Mouse (Mus musculus) stomach, postnatal 0 days (tissue): ENCODE results near the gene Fez1. TPM values are rescaled to one million over a fixed set of nuclear protein-coding genes. Genes with fewer than 3 reads are reported as not detected.
A peak's percentile ranks its signal among the peaks of the same experiment; 100 is the strongest.

Experiments used
- ATAC-seq: fragments of 200-750 bp; cut with Nextera tagmentation; 2 replicates; pipeline ENCODE4 v1.8.0; 2017; ENCODE audit not compliant: low FRiP score, low TSS enrichment
- DNase-seq: peaks from one replicate; pipeline ENCODE4 v3.0.0-alpha.2; 2016; ENCODE audit warnings: low spot score
- H3K27ac ChIP-seq: fragments of 300-500 bp; sonication (generic); replicated peaks from 2 replicates; pipeline ENCODE4 v1.5.1; 2014; ENCODE audit warnings: mild to moderate bottlenecking, control low read depth
- H3K27me3 ChIP-seq: fragments of 300-500 bp; sonication (generic); 2 replicates; pipeline ENCODE4 v1.6.1; 2014; ENCODE audit warnings: low read length; ENCODE audit not compliant: control insufficient read depth, insufficient read depth
- H3K36me3 ChIP-seq: fragments of 300-500 bp; sonication (generic); 2 replicates; pipeline ENCODE4 v1.6.1; 2014; ENCODE audit warnings: low read length, mixed read lengths; ENCODE audit not compliant: control insufficient read depth, insufficient read depth
- H3K4me1 ChIP-seq: fragments of 300-500 bp; sonication (generic); replicated peaks from 2 replicates; pipeline ENCODE4 v1.6.1; 2014; ENCODE audit warnings: antibody characterized with exemption; ENCODE audit not compliant: control insufficient read depth, insufficient read depth
- H3K4me2 ChIP-seq: fragments of 300-500 bp; sonication (generic); replicated peaks from 2 replicates; pipeline ENCODE4 v1.6.1; 2014; ENCODE audit warnings: low read depth, mild to moderate bottlenecking, control low read depth, moderate library complexity
- H3K4me3 ChIP-seq: fragments of 300-500 bp; sonication (generic); 2 replicates; pipeline ENCODE4 v1.5.1; 2014; ENCODE audit warnings: low read depth, low read length, control low read depth
- H3K9ac ChIP-seq: fragments of 300-500 bp; sonication (generic); 2 replicates; pipeline ENCODE4 v1.6.1; 2014; ENCODE audit warnings: mild to moderate bottlenecking, low read length, control low read depth, mixed read lengths
- H3K9me3 ChIP-seq: fragments of 300-500 bp; sonication (generic); 2 replicates; pipeline ENCODE4 v1.6.1; 2016; ENCODE audit warnings: low read length; ENCODE audit not compliant: control insufficient read depth
- CTCF ChIP-seq: IDR thresholded peaks from 2 replicates; pipeline ENCODE4 v1.5.1; 2016; ENCODE audit warnings: antibody characterized with exemption, low read depth, mild to moderate bottlenecking, moderate library complexity
- EP300 ChIP-seq: optimal IDR thresholded peaks from 2 replicates; pipeline ENCODE3; 2016; ENCODE audit warnings: antibody characterized with exemption
- WGBS: fragments of 180-500 bp; shearing (Covaris S2); extraction: QIAGEN DNeasy Blood & Tissue Kit; methylation state at CpG from one replicate; pipeline ENCODE4 v1.1.7; 2014; 5-methylcytosine and 5-hydroxymethylcytosine counted together
- polyA plus RNA-seq: library from polyadenylated mRNA; unstranded; fragments of >200 nt; fragmentation: Nextera tagmentation; extraction: Ambion mirVana; gene quantifications from 2 replicates; pipeline ENCODE4 v1.2.1, GENCODE M21; 2015

Gene Fez1
- 6.8 and 9.0 TPM in 2 replicates for polyA plus RNA-seq

- no peak within 1 kb of the TSS for H3K4me2 ChIP-seq
- no peaks in the 10 kb centered on the region for H3K4me1 ChIP-seq
- H3K27ac ChIP-seq: no peak within 1 kb of the TSS
- no peak within 1 kb of the TSS for H3K4me3 ChIP-seq
- no peaks in the 10 kb centered on the region for H3K36me3 ChIP-seq
- 4% methylated on average over 8 of the region's 8 CpGs for WGBS
- ATAC-seq: no peak
- no peak within 1 kb of the TSS for H3K9ac ChIP-seq
- H3K9me3 ChIP-seq: no peaks in the 10 kb centered on the region
- no peaks in the 10 kb centered on the region for H3K27me3 ChIP-seq
- TF ChIP-seq CTCF (no peak), EP300 (no peak)
- no peak for DNase-seq
Measured at GRCm38 (mm10) chr9:36821644-36822000, at the start of gene Fez1. Gene Fez1, plus strand, starts transcription at chr9:36821864.

GRCm38 (mm10) chr9:36783921-36784320, 37.7 kb upstream of the Fez1 start:
- Histone ChIP-seq H3K9me3 (no peaks in the 10 kb centered on the region), H3K9ac (no peak overlapping the region), H3K27ac (no peak overlapping the region), H3K36me3 (peaks cover 21% of the 10 kb centered on the region; the same call in 1 of the 2 replicates), H3K27me3 (no peaks in the 10 kb centered on the region), H3K4me3 (no peak overlapping the region), H3K4me1 (no peaks in the 10 kb centered on the region), H3K4me2 (no peak overlapping the region)
- WGBS: 81% methylated on average over 2 of the region's 2 CpGs
- DNase-seq (no peak), ATAC-seq (no peak)
- TF ChIP-seq CTCF (no peak), EP300 (no peak)

DNA sequence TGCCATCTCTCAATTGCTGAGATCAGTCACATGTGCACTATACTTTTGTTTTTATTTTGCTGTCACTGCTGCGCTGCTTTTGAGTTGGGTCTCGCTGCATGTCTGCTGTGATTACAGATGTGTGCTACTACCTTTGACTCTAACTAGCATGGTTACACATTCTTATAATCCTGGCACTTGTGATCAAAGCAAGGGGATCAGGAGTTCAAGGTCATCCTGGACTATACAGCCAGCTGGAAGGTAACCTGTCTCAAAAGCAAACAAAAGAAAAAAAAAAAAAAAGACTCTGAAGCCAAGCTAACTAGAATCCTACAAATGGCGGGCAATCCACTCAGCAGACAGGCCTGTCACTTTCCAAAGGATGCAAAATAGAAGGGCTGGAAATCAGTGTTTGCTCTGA, 29.5 kb upstream of the Fez1 start:
- TF ChIP-seq EP300 (no peak), CTCF (no peak)
- no peaks in the 10 kb centered on the region for H3K27me3 ChIP-seq
- DNase-seq: no peak
- 93% methylated on average over 3 of the region's 3 CpGs for whole genome bisulfite sequencing
- no peak for ATAC-seq
- H3K9me3 ChIP-seq: no peaks in the 10 kb centered on the region
- H3K27ac ChIP-seq: no peak overlapping the region
- H3K4me3 ChIP-seq: no peak overlapping the region
- H3K4me1 ChIP-seq: no peaks in the 10 kb centered on the region
- no peak overlapping the region for H3K9ac ChIP-seq
- peaks cover 11% of the 10 kb centered on the region for H3K36me3 ChIP-seq
- H3K4me2 ChIP-seq: no peak overlapping the region

DNA sequence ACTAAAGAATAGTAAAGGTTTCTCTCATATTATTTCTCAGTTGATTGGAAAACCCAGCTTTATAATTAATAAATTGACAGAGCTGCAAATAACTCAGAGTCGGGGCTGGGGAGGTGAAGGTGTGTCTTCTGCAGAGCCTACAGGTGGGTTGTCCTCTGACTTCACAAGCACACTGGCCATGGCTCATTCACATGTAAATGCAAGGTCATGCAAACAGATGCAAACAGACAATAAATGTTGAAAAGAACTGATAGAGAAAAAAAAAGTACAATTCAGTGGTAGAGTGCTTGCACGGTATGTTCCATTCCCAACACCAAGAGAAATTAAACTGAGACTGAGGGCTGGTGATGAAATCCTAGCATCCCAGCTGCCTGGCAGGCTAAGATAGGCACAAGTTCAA, 27.2 kb upstream of the Fez1 start:
- ATAC-seq (no peak), DNase-seq (no peak)
- Histone ChIP-seq H3K9ac (no peak overlapping the region), H3K27me3 (no peaks in the 10 kb centered on the region), H3K27ac (no peak overlapping the region), H3K4me1 (no peaks in the 10 kb centered on the region), H3K9me3 (no peaks in the 10 kb centered on the region), H3K4me3 (no peak overlapping the region), H3K4me2 (no peak overlapping the region), H3K36me3 (peaks cover 7% of the 10 kb centered on the region)
- TF ChIP-seq EP300 (no peak), CTCF (no peak)
- WGBS: 75% methylated on average over 2 of the region's 2 CpGs

DNA sequence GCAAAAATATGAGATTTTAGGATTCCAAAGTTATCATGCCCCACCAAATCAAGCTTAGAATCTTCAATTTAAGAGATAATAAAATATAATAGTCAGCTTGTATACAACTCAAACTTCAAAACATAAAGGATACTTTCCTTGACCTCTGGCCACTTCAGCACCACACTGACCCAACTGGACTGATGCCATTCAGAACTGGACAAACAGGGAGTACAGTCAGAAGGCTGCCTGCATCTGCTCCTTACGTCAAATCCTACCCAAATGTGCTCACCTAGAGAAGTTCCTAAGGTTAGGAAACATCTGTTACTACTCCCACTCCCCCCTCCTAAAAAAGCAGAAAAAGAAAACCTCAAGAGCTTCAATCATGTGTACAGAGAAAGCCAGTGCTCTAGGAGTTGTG, 26.1 kb upstream of the Fez1 start:
- H3K4me1 ChIP-seq: no peaks in the 10 kb centered on the region
- WGBS: 88% methylated on average over 1 of the region's 1 CpGs
- no peak overlapping the region for H3K27ac ChIP-seq
- no peak overlapping the region for H3K4me3 ChIP-seq
- DNase-seq (no peak), ATAC-seq (no peak)
- no peaks in the 10 kb centered on the region for H3K27me3 ChIP-seq
- H3K4me2 ChIP-seq: peak overlapping the region; percentile 70; the same call in 1 of the 2 replicates
- no peaks in the 10 kb centered on the region for H3K9me3 ChIP-seq
- no peak for TF ChIP-seq CTCF
- TF ChIP-seq EP300: no peak
- peaks cover 4% of the 10 kb centered on the region; the same call in 1 of the 2 replicates for H3K36me3 ChIP-seq
- no peak overlapping the region for H3K9ac ChIP-seq

DNA sequence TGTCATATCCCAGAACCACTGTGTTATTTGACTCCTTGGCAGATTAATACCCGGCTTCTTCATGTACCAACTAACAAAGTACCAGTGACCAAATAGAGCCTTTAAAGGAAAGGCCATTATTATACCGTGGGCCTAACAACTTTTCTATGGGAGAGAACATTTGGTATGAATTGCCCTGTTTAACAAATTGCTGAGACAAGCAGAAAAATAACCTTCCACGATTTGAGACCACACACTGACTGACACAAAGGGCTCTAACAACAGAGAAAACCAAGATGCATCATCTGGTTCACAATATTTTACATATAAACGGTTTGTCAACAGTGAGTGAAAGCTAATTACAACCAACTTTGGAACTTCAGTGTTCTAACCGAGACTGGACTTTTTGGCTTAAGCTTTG, 25.4 kb upstream of the Fez1 start:
- Histone ChIP-seq H3K4me2 (peak overlapping the region; percentile 70), H3K4me1 (no peaks in the 10 kb centered on the region), H3K4me3 (peak overlapping the region; percentile 86), H3K9me3 (no peaks in the 10 kb centered on the region), H3K36me3 (peaks cover 2% of the 10 kb centered on the region; the same call in 1 of the 2 replicates), H3K27me3 (no peaks in the 10 kb centered on the region), H3K9ac (peak overlapping the region; percentile 97; the same call in 1 of the 2 replicates), H3K27ac (no peak overlapping the region)
- DNase-seq (no peak), ATAC-seq (no peak)
- TF ChIP-seq CTCF: no peak
- TF ChIP-seq EP300: no peak
- 9% methylated on average over 5 of the region's 5 CpGs for WGBS
